Mouse (Mus musculus) C2C12 (cell line): ENCODE measurements around the gene Kcnd2. TPM values are rescaled to one million over a fixed set of nuclear protein-coding genes. Genes with fewer than 3 reads are reported as not detected.
"Not testable (repeated sequence)": the region's sequence is repeated elsewhere in the genome, so short reads cannot be mapped to it uniquely, and the experiment has no call there.

Experiments
- H3K27me3 ChIP-seq: one replicate; pipeline ENCODE4 v1.6.1; 2011; ENCODE audit not compliant: control insufficient read depth, insufficient read depth, insufficient read length
- H3K36me3 ChIP-seq: one replicate; pipeline ENCODE4 v1.6.1; 2011; ENCODE audit not compliant: control insufficient read depth, insufficient read depth
- H3K4me3 ChIP-seq: one replicate; pipeline ENCODE4 v1.5.1; 2011; ENCODE audit warnings: mild to moderate bottlenecking, control low read depth; ENCODE audit not compliant: poor library complexity, insufficient read depth, severe bottlenecking
- H3K79me2 ChIP-seq: one replicate; pipeline ENCODE4 v1.6.1; 2011; ENCODE audit not compliant: control insufficient read depth, insufficient read depth
- H3K79me3 ChIP-seq: one replicate; pipeline ENCODE4 v1.6.1; 2011; ENCODE audit warnings: low read depth, control low read depth
- H3ac ChIP-seq: one replicate; pipeline ENCODE3; 2011; ENCODE audit warnings: low read depth; ENCODE audit not compliant: control insufficient read depth, insufficient read length
- CEBPB ChIP-seq: IDR thresholded peaks from one replicate; pipeline ENCODE4 v1.6.1; 2011; ENCODE audit warnings: low read depth, mild to moderate bottlenecking, control low read depth, moderate library complexity
- CTCF ChIP-seq: IDR thresholded peaks from one replicate; pipeline ENCODE4 v1.5.1; 2011; ENCODE audit not compliant: control insufficient read depth, insufficient read depth, insufficient read length
- FOSL1 ChIP-seq: IDR thresholded peaks from one replicate; pipeline ENCODE4 v1.8.0; 2011; ENCODE audit warnings: mild to moderate bottlenecking, low read length; ENCODE audit not compliant: poor library complexity, insufficient read depth, severe bottlenecking
- MAX ChIP-seq: IDR thresholded peaks from one replicate; pipeline ENCODE4 v1.6.1; 2011; ENCODE audit warnings: mild to moderate bottlenecking, control low read depth
- MYOD1 ChIP-seq: IDR thresholded peaks from one replicate; pipeline ENCODE4 v1.6.1; 2011; ENCODE audit warnings: low read depth; ENCODE audit not compliant: control insufficient read depth, insufficient read length
- MYOG ChIP-seq: IDR thresholded peaks from one replicate; pipeline ENCODE4 v1.6.1; 2011; ENCODE audit not compliant: control insufficient read depth, insufficient read length; ENCODE audit errors: extremely low read depth
- USF1 ChIP-seq: IDR thresholded peaks from one replicate; pipeline ENCODE4 v1.6.1; 2011; ENCODE audit warnings: low read depth, mild to moderate bottlenecking, control low read depth, moderate library complexity
- polyA plus RNA-seq: library from polyadenylated mRNA; unstranded; fragments of >200 nt; fragmentation: generic; extraction: Trizol; gene quantifications from one replicate; pipeline ENCODE4 v1.2.1, GENCODE M21; 2012; ENCODE audit warnings: missing spikeins

The Kcnd2 gene
- polyA plus RNA-seq, 1 experiment: not detected

DNA sequence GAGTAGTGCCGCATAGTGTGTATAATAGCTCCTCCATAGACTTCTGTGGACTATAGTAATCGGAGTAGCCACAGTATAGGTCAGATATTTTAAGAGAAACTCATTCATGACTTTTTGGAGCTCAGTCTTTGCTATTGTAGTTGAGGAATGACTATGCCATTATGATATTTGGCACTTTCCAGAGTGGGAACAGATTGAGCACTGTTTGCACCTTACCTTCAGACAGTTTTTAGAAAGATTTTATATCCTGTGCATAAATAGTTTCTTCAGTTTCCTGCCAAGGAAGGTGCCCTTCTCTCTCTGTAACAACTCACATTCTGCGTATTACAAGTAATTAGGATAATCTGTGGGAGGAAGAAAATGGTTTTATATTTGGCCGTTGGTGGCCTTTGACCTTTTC, 89.6 kb downstream of the Kcnd2 start:
- TF ChIP-seq MYOG (no peak), FOSL1 (no peak), MAX (no peak)
- Histone ChIP-seq H3K79me2 (no peaks in the 10 kb centered on the region), H3K79me3 (no peaks in the 10 kb centered on the region), H3K4me3 (no peak overlapping the region), H3K36me3 (no peaks in the 10 kb centered on the region), H3ac (no peak overlapping the region), H3K27me3 (no peaks in the 10 kb centered on the region)

DNA sequence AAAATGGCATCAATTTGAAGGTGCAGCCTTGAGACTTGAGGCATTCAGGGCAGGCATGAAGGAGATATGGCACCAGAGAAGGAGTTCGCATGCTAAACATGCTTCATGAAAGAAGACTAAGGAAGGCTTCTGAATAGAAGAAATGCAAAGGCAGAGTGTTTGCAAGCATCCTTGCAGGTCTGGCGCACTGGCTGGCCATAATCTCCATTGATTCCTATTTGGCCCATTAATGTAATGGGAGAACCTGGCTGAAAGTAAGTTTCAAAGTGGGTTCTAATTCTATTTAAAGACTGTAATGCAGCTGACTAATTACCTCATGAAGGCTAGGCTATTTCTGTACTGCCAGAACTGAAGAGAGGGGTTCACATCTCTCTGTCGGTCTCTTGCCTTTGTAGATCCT, 94.9 kb downstream of the Kcnd2 start:
- Histone ChIP-seq H3ac (no peak overlapping the region), H3K4me3 (no peak overlapping the region), H3K36me3 (no peaks in the 10 kb centered on the region), H3K79me2 (no peaks in the 10 kb centered on the region), H3K79me3 (no peaks in the 10 kb centered on the region), H3K27me3 (no peaks in the 10 kb centered on the region)
- TF ChIP-seq CEBPB: no peak
- no peak for TF ChIP-seq MYOD1
- TF ChIP-seq MYOG: no peak
- no peak for TF ChIP-seq CTCF
- TF ChIP-seq USF1: no peak
- no peak for TF ChIP-seq MAX
- TF ChIP-seq FOSL1: no peak

DNA sequence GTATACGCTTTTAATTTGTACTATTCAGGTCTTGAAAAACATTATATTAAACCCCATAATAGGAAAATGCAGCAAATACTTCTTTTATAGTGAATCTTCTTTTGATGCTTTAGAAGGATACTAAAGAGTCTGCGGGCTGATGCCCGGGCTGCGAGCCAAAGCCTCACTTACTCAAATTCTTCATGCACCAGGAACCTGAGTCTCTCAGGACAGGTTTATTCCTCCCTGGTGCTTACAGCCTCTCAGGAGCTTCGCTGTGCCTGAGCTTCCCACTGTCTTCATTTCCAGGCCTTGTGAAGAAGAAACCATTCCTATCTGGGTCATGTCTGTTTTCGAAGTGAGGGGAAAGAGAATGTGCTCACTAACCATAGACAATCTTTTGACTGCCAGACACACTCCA, 106.1 kb downstream of the Kcnd2 start:
- no peak for TF ChIP-seq CEBPB
- TF ChIP-seq FOSL1: no peak
- no peak for TF ChIP-seq MYOG
- TF ChIP-seq MYOD1: no peak
- TF ChIP-seq CTCF: no peak
- TF ChIP-seq USF1: no peak
- TF ChIP-seq MAX: no peak
- Histone ChIP-seq H3ac (no peak overlapping the region), H3K79me3 (no peaks in the 10 kb centered on the region)

GRCm38 (mm10) chr6:21322211-21322610, 106.9 kb downstream of the Kcnd2 start:
- Histone ChIP-seq H3K4me3 (no peak overlapping the region), H3K79me2 (no peaks in the 10 kb centered on the region), H3K79me3 (no peaks in the 10 kb centered on the region), H3K27me3 (no peaks in the 10 kb centered on the region), H3ac (no peak overlapping the region), H3K36me3 (no peaks in the 10 kb centered on the region)
- TF ChIP-seq MYOG: no peak
- TF ChIP-seq CEBPB: no peak
- TF ChIP-seq MYOD1: no peak
- TF ChIP-seq CTCF: no peak
- no peak for TF ChIP-seq FOSL1

More for the DNA sequence above, 106.1 kb downstream of the Kcnd2 start:
- no peaks in the 10 kb centered on the region for H3K27me3 ChIP-seq
- H3K36me3 ChIP-seq: no peaks in the 10 kb centered on the region
- H3K79me2 ChIP-seq: no peaks in the 10 kb centered on the region
- H3K4me3 ChIP-seq: no peak overlapping the region

GRCm38 (mm10) chr6:21325251-21325650, 109.9 kb downstream of the Kcnd2 start:
- Histone ChIP-seq H3K27me3 (no peaks in the 10 kb centered on the region), H3K79me2 (no peaks in the 10 kb centered on the region), H3K36me3 (no peaks in the 10 kb centered on the region), H3K4me3 (no peak overlapping the region), H3ac (no peak overlapping the region), H3K79me3 (no peaks in the 10 kb centered on the region)
- TF ChIP-seq CTCF (no peak), FOSL1 (no peak), MYOD1 (no peak), USF1 (no peak), MAX (no peak), MYOG (no peak), CEBPB (no peak)

DNA sequence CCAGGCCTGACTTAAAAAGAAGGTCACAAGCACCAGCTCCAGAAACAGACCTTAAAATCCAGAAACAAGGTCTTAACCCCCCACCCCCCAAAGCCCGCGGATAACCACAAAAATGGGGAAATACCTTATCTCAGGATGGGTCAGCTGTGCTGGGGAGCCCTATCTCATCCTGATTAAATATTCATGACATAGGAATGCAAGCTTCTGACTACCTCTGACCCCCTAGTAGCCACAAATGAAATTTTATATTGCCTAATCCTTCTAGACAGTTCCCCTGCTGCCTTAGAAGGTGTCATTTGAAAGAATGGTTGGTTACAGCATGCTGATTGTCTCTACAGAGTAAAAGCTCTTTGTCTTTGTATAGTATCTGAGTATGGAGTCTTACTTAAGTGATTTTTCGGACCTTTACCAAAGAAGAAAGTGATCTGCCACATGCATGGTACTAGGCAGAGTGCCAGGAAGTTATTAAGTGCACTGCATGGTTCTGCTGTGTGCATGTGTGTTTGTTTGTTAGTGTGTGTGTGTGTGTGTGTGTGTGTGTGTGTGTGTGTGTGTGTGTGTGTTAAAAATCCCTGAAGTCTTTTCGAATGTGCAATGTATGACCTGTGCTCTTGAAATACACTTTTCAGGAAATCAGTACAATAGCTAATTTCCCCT, 111.9 kb downstream of the Kcnd2 start:
- H3K27me3 ChIP-seq: no peaks in the 10 kb centered on the region

GRCm38 (mm10) chr6:21385298-21385697, 170.0 kb downstream of the Kcnd2 start:
- not testable (repeated sequence) for H3K36me3 ChIP-seq, H3ac ChIP-seq, H3K4me3 ChIP-seq, H3K27me3 ChIP-seq, H3K79me3 ChIP-seq, H3K79me2 ChIP-seq

More for the DNA sequence above, 111.9 kb downstream of the Kcnd2 start:
- Histone ChIP-seq H3K36me3 (no peaks in the 10 kb centered on the region), H3K4me3 (no peak overlapping the region), H3K79me3 (no peaks in the 10 kb centered on the region), H3K79me2 (no peaks in the 10 kb centered on the region), H3ac (no peak overlapping the region)
- TF ChIP-seq MYOG: no peak
- no peak for TF ChIP-seq FOSL1
- no peak for TF ChIP-seq USF1
- no peak for TF ChIP-seq CTCF
- TF ChIP-seq MAX: no peak
